Mouse (Mus musculus): ENCODE results near the gene Gm17018.

- TF ChIP-seq CTCF (IDR thresholded peaks at IDR 0.05; ENCODE audit: low read depth, low read length) (peak; percentile 86), POLR2A (IDR thresholded peaks at IDR 0.05; ENCODE audit: extremely low read depth, insufficient read depth, low read length) (no peak)
Measured at GRCm38 (mm10) chr19:45544925-45545321, 15.5 kb upstream of the Gm17018 start.

All from liver, adult 2 months (tissue).